Mouse (Mus musculus): Measurements from ENCODE around the gene Syne3. TPM values are rescaled to one million over a fixed set of nuclear protein-coding genes. Genes with fewer than 3 reads are reported as not detected.

Syne3 gene
- polyA plus RNA-seq, 1 experiment from 2014 or later = 0.49 TPM

GRCm38 (mm10) chr12:104972860-104973259 lies 36.7 kb downstream of the Syne3 start:
- no peak for ATAC-seq (replicated peaks)
- H3K9ac ChIP-seq = no peak overlapping the region
- H3K36me3 ChIP-seq (replicated peaks) = no peaks in the 10 kb centered on the region
- H3K4me3 ChIP-seq = no peak overlapping the region
- no peaks in the 10 kb centered on the region for H3K9me3 ChIP-seq
- WGBS = 84% methylated on average over 6 of the region's 6 CpGs
- H3K27ac ChIP-seq = no peak overlapping the region
- no peaks in the 10 kb centered on the region for H3K27me3 ChIP-seq (replicated peaks)
- H3K4me2 ChIP-seq = no peak overlapping the region
- H3K4me1 ChIP-seq = no peaks in the 10 kb centered on the region

GRCm38 (mm10) chr12:104969618-104970017 lies 40.0 kb downstream of the Syne3 start:
- Histone ChIP-seq H3K27me3 (replicated peaks) (no peaks in the 10 kb centered on the region), H3K36me3 (replicated peaks) (no peaks in the 10 kb centered on the region), H3K4me1 (0 out of 2 replicates have a peak, but pooled peaks cover 4% of the 10 kb centered on the region), H3K27ac (no peak overlapping the region), H3K9me3 (no peaks in the 10 kb centered on the region), H3K4me2 (no peak overlapping the region), H3K9ac (no peak overlapping the region), H3K4me3 (no peak overlapping the region)
- 84% methylated on average over 4 of the region's 4 CpGs for WGBS
- no peak for ATAC-seq (replicated peaks)

- Histone ChIP-seq H3K4me3 (no peak overlapping the region), H3K27me3 (replicated peaks) (no peaks in the 10 kb centered on the region), H3K36me3 (replicated peaks) (no peaks in the 10 kb centered on the region), H3K4me2 (no peak overlapping the region), H3K27ac (no peak overlapping the region), H3K9me3 (no peaks in the 10 kb centered on the region), H3K9ac (no peak overlapping the region), H3K4me1 (0 out of 2 replicates have a peak, but pooled peaks cover 4% of the 10 kb centered on the region)
- ATAC-seq (replicated peaks) = no peak
- 86% methylated on average over 9 of the region's 9 CpGs for WGBS
Measured at GRCm38 (mm10) chr12:104969177-104969576, 40.4 kb downstream of the Syne3 start.

- peak overlapping the region; percentile 38 for H3K27ac ChIP-seq
- ATAC-seq (replicated peaks) = peak; percentile 54
Measured at GRCm38 (mm10) chr12:104964953-104965911, 44.4 kb downstream of the Syne3 start.

GRCm38 (mm10) chr12:104960421-104960820 lies 49.2 kb downstream of the Syne3 start:
- no peak overlapping the region for H3K4me3 ChIP-seq
- no peak overlapping the region for H3K27ac ChIP-seq
- no peaks in the 10 kb centered on the region for H3K9me3 ChIP-seq
- no peak overlapping the region for H3K9ac ChIP-seq
- no peak overlapping the region for H3K4me2 ChIP-seq
- ATAC-seq (replicated peaks) = no peak
- 0 out of 2 replicates have a peak, but pooled peaks cover 1% of the 10 kb centered on the region for H3K4me1 ChIP-seq
- H3K36me3 ChIP-seq (replicated peaks) = no peaks in the 10 kb centered on the region
- H3K27me3 ChIP-seq (replicated peaks) = no peaks in the 10 kb centered on the region

More at GRCm38 (mm10) chr12:104964953-104965911, 44.4 kb downstream of the Syne3 start:
- Histone ChIP-seq H3K9me3 (no peaks in the 10 kb centered on the region), H3K4me2 (no peak overlapping the region), H3K27me3 (replicated peaks) (no peaks in the 10 kb centered on the region), H3K9ac (no peak overlapping the region), H3K36me3 (replicated peaks) (no peaks in the 10 kb centered on the region), H3K4me3 (no peak overlapping the region), H3K4me1 (0 out of 2 replicates have a peak, but pooled peaks cover 4% of the 10 kb centered on the region)
- 54% methylated on average over 7 of the region's 7 CpGs for WGBS

- no peaks in the 10 kb centered on the region for H3K9me3 ChIP-seq
- no peak overlapping the region for H3K9ac ChIP-seq
- 68% methylated on average over 9 of the region's 9 CpGs for WGBS
- no peak for ATAC-seq (replicated peaks)
- no peaks in the 10 kb centered on the region for H3K27me3 ChIP-seq (replicated peaks)
- no peak overlapping the region for H3K27ac ChIP-seq
- no peaks in the 10 kb centered on the region for H3K36me3 ChIP-seq (replicated peaks)
- no peak overlapping the region for H3K4me3 ChIP-seq
- H3K4me1 ChIP-seq = no peaks in the 10 kb centered on the region
- no peak overlapping the region for H3K4me2 ChIP-seq
Measured at GRCm38 (mm10) chr12:104959966-104960365, 49.6 kb downstream of the Syne3 start.

GRCm38 (mm10) chr12:104958263-104958662 lies 51.3 kb downstream of the Syne3 start:
- Histone ChIP-seq H3K9ac (no peak overlapping the region), H3K4me2 (no peak overlapping the region), H3K4me1 (no peaks in the 10 kb centered on the region), H3K9me3 (no peaks in the 10 kb centered on the region), H3K27me3 (replicated peaks) (no peaks in the 10 kb centered on the region), H3K36me3 (replicated peaks) (no peaks in the 10 kb centered on the region), H3K4me3 (no peak overlapping the region), H3K27ac (no peak overlapping the region)
- 80% methylated on average over 11 of the region's 11 CpGs for WGBS
- no peak for ATAC-seq (replicated peaks)

- no peak overlapping the region for H3K4me2 ChIP-seq
- 94% methylated on average over 1 of the region's 1 CpGs for WGBS
- H3K4me3 ChIP-seq = no peak overlapping the region
- ATAC-seq (replicated peaks) = no peak
- H3K9ac ChIP-seq = no peak overlapping the region
- no peak overlapping the region for H3K27ac ChIP-seq
- H3K4me1 ChIP-seq = no peaks in the 10 kb centered on the region
- H3K27me3 ChIP-seq (replicated peaks) = no peaks in the 10 kb centered on the region
- no peaks in the 10 kb centered on the region for H3K36me3 ChIP-seq (replicated peaks)
- no peaks in the 10 kb centered on the region for H3K9me3 ChIP-seq
Measured at GRCm38 (mm10) chr12:104957165-104957564, 52.4 kb downstream of the Syne3 start.

- Histone ChIP-seq H3K4me3 (no peak overlapping the region), H3K4me1 (no peaks in the 10 kb centered on the region), H3K27ac (no peak overlapping the region), H3K4me2 (no peak overlapping the region), H3K9ac (no peak overlapping the region), H3K27me3 (replicated peaks) (no peaks in the 10 kb centered on the region), H3K9me3 (no peaks in the 10 kb centered on the region), H3K36me3 (replicated peaks) (no peaks in the 10 kb centered on the region)
- WGBS = 86% methylated on average over 6 of the region's 6 CpGs
- ATAC-seq (replicated peaks) = no peak
Measured at GRCm38 (mm10) chr12:104956406-104956805, 53.2 kb downstream of the Syne3 start.

- Histone ChIP-seq H3K27me3 (replicated peaks) (no peaks in the 10 kb centered on the region), H3K9ac (no peak overlapping the region), H3K4me2 (no peak overlapping the region), H3K4me3 (no peak overlapping the region), H3K27ac (no peak overlapping the region), H3K4me1 (no peaks in the 10 kb centered on the region), H3K9me3 (no peaks in the 10 kb centered on the region), H3K36me3 (replicated peaks) (no peaks in the 10 kb centered on the region)
- WGBS = 65% methylated on average over 17 of the region's 17 CpGs
- ATAC-seq (replicated peaks) = no peak
Measured at GRCm38 (mm10) chr12:104955003-104955800, 54.4 kb downstream of the Syne3 start.

- Histone ChIP-seq H3K4me1 (no peaks in the 10 kb centered on the region), H3K4me3 (no peak overlapping the region), H3K36me3 (replicated peaks) (no peaks in the 10 kb centered on the region), H3K27ac (no peak overlapping the region), H3K9ac (no peak overlapping the region), H3K9me3 (no peaks in the 10 kb centered on the region), H3K27me3 (replicated peaks) (no peaks in the 10 kb centered on the region), H3K4me2 (no peak overlapping the region)
- no peak for ATAC-seq (replicated peaks)
- WGBS = 18% methylated on average over 4 of the region's 4 CpGs
Measured at GRCm38 (mm10) chr12:104953941-104954340, 55.7 kb downstream of the Syne3 start.

- H3K9ac ChIP-seq = no peak overlapping the region
- H3K9me3 ChIP-seq = no peaks in the 10 kb centered on the region
- H3K4me2 ChIP-seq = no peak overlapping the region
- H3K4me1 ChIP-seq = no peaks in the 10 kb centered on the region
- 9% methylated on average over 5 of the region's 5 CpGs for WGBS
- no peaks in the 10 kb centered on the region for H3K36me3 ChIP-seq (replicated peaks)
- ATAC-seq (replicated peaks) = 0 out of 2 replicates have a peak, but pooled peaks have one; percentile 37
- H3K27ac ChIP-seq = no peak overlapping the region
- no peak overlapping the region for H3K4me3 ChIP-seq
- no peaks in the 10 kb centered on the region for H3K27me3 ChIP-seq (replicated peaks)
Measured at GRCm38 (mm10) chr12:104952458-104952857, 57.2 kb downstream of the Syne3 start.
